Mouse (Mus musculus) liver, postnatal 0 days (tissue): Measurements from ENCODE around the gene Thada.

ENCODE experiments used
- CTCF ChIP-seq: sonication (generic); IDR thresholded peaks from 2 replicates; pipeline ENCODE4 v1.5.1; 2016; ENCODE audit warnings: antibody characterized with exemption, low read depth
- EP300 ChIP-seq: IDR thresholded peaks from 2 replicates; pipeline ENCODE4 v1.6.1; 2016; ENCODE audit warnings: antibody characterized with exemption, low read depth, mild to moderate bottlenecking

DNA sequence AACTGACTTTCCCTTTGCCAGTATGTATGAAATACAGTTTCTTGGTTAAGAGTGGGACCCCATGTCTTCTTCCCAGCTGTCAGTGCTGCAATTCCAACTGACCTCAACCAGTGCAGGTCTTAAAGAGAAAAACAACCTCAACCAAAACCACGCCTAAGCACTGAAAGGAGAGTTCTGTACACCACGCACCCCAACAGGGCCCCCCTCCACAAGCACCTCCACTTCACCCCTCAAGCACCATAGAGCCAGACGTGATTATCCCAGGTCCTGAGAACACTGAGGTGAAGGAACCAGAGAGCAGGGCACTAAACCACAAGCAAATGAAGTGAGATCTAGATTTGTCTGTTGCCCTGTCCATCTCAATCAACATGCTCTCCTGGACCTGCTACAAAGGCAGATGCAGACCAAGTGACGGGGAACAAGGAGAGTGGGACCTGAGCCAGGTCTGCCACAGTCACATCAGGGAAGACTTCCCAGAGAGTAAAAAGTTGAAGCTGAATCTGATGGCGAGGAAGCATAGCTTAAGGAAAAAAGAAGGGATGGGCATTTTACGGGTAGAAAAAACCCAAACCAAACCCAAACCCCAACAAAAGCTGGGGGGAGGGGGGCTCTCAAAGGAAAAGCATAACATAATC lies 93.5 kb downstream of the Thada start:
- no peak for TF ChIP-seq CTCF
- TF ChIP-seq EP300, result no peak
